Mouse (Mus musculus) erythroblast, embryonic 14.5 days (primary cell): ENCODE measurements around the gene Fam170b. TPM values are rescaled to one million over a fixed set of nuclear protein-coding genes. Genes with fewer than 3 reads are reported as not detected.

ENCODE experiments used
- H3K27me3 ChIP-seq: 2 replicates; pipeline ENCODE4 v1.6.1; 2012; ENCODE audit warnings: inconsistent platforms; ENCODE audit not compliant: control insufficient read depth
- H3K36me3 ChIP-seq: 2 replicates; pipeline ENCODE4 v1.6.1; 2012; ENCODE audit warnings: mild to moderate bottlenecking, inconsistent platforms; ENCODE audit not compliant: control insufficient read depth
- H3K4me1 ChIP-seq: 2 replicates; pipeline ENCODE4 v1.6.1; 2012; ENCODE audit warnings: inconsistent platforms; ENCODE audit not compliant: control insufficient read depth
- H3K4me3 ChIP-seq: replicated peaks from 2 replicates; pipeline ENCODE3; 2012; ENCODE audit warnings: moderate library complexity, mild to moderate bottlenecking, inconsistent platforms
- H3K9me3 ChIP-seq: 2 replicates; pipeline ENCODE4 v1.6.1; 2012; ENCODE audit warnings: low read length, inconsistent platforms, mixed read lengths; ENCODE audit not compliant: control insufficient read depth
- GATA1 ChIP-seq: IDR thresholded peaks from 2 replicates; pipeline ENCODE4 v1.6.1; 2012; ENCODE audit warnings: low read length, inconsistent platforms, mixed read lengths
- TAL1 ChIP-seq: IDR thresholded peaks from 3 replicates; pipeline ENCODE4 v1.6.1; 2012; ENCODE audit warnings: low read length, inconsistent platforms, mixed read lengths
- polyA plus RNA-seq: library from polyadenylated mRNA; stranded (reverse); fragments of >175 nt; gene quantifications from 2 replicates; pipeline ENCODE4 v1.2.3, GENCODE M21; 2012

Fam170b gene
- polyA plus RNA-seq: not detected in 2 replicates

DNA sequence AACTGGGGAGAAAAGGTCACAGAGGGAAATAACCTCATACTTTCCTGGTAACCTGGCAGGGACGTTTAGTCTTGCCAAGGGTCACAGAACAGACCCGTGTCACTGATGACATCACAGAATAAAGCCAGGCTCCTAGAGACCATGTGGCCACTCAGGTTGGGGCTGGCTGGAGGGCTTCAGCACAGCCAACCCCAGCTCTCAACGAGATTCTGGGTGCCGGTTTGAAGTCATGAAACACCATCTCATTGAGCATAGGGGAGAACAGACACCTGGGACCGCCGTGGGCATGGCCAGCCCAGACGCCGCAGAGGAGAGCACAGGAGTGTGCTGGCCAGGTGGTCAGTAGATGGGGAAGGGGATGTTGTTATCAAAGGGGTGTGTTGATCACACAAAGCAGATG lies at the start of gene Fam170b:
Gene Fam170b (plus strand): TSS at position 116 of the 400 bp plus-strand sequence.
- no peak within 1 kb of the TSS for H3K4me3 ChIP-seq
- H3K27me3 ChIP-seq: no peaks in the 10 kb centered on the region
- TF ChIP-seq TAL1 (no peak), GATA1 (no peak)
- H3K4me1 ChIP-seq: no peaks in the 10 kb centered on the region
- H3K9me3 ChIP-seq: no peaks in the 10 kb centered on the region
- no peaks in the 10 kb centered on the region for H3K36me3 ChIP-seq

DNA sequence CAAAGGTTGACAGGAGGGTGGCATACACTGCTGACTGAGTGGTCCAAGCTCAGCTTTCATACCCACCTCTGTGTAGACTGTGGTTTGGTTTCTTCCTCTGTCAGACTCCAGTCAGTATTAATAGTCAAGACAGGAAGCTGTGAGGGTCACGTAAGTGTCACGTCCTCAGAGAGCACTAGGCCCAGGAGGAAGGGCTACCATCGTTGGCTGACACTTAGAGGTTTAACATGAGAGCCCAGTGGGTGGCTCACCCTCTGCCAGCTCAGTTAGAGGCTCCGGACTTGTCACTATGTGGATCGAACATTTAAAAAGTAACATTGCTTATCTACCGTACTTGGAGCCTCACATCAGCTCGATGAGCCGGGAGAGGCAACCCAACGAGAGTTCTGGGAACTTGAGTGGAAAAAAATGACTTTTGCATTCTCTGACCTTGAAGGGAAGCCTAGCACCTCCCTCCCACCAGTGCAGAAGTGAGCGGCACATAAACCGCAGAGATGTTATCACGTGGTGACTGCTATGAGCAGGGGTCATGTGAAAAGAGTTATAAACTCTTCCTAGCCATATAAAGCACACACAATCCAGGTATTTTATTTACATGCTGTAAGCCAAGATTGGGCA lies 49.5 kb upstream of the Fam170b start:
- Histone ChIP-seq H3K9me3 (no peaks in the 10 kb centered on the region), H3K4me1 (no peaks in the 10 kb centered on the region), H3K27me3 (no peaks in the 10 kb centered on the region), H3K36me3 (no peaks in the 10 kb centered on the region), H3K4me3 (no peak overlapping the region)
- TF ChIP-seq TAL1 (no peak), GATA1 (no peak)

DNA sequence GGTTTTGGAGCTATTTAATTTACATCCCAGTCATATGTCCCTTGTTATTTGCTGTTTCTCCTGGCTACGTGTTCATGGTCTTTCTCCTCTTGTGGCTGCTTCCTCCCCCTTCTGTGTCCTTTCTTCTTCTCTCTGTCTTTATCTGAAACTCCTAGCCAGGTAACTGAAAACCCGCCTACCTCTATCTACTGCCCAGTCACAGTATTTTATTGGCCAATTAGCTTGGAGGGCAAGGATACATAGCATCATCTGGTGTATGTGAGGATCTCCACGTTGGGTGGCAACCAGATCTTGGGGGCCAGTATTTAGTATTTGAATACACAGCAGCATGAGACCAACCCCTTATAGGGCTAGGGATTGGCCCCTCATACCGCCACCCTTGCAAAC lies 49.0 kb upstream of the Fam170b start:
- Histone ChIP-seq H3K4me3 (no peak overlapping the region), H3K36me3 (no peaks in the 10 kb centered on the region), H3K4me1 (no peaks in the 10 kb centered on the region), H3K9me3 (no peaks in the 10 kb centered on the region), H3K27me3 (no peaks in the 10 kb centered on the region)
- TF ChIP-seq TAL1 (no peak), GATA1 (no peak)

DNA sequence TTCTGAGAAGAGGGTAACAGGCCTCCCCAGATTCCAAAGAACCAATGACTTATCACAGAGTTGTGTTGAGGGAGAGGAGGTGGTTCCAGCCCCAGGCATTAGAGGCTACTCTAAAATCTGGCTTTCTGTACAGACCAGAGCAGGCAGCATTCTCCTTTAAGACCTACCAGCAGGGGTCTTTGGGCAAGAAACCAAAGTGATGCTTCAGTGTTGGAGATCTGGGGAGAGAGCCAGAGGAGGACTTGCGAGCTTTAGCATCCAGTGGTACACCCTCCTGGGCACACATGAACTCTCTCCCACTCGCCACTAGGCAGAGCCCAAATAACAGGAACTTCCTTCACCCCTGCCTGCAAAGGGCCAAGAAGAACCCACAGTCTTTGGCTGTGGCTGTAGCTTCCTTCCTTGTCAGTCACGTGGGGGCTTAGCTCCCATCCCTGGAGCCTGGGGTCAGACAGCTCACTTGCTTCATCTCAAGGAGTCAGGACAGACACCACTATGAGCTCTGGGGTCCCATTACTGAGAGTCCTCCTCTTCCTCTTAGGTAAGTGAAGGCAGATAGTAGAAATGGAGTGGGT lies 48.1 kb upstream of the Fam170b start, which contains the start of gene Tmem273:
Gene Tmem273 (plus strand): TSS at position 408 of the 575 bp plus-strand sequence.
- H3K4me1 ChIP-seq: no peaks in the 10 kb centered on the region
- no peaks in the 10 kb centered on the region for H3K27me3 ChIP-seq
- H3K36me3 ChIP-seq: no peaks in the 10 kb centered on the region
- no peak within 1 kb of the TSS for H3K4me3 ChIP-seq
- H3K9me3 ChIP-seq: no peaks in the 10 kb centered on the region
- no peak for TF ChIP-seq TAL1
- TF ChIP-seq GATA1: no peak

DNA sequence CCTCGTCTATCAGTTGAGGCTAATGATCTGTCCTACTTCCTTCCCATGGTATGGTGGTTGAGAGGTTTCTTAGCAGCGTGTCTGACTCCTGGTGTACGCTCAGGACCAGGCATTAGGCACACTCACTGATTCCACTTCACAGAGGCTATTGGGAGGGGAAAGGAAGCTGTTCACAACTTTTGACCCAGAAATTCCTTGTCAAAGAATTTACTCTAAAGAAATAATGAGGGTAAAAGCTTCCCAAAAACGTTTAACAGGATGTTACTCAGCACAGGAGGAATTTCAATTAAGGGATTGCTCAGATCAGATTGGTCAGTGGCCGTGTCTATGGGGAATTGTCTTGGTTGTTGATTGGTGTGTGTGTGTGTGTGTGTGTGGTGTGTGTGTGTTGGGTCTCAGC lies 46.1 kb upstream of the Fam170b start:
- TF ChIP-seq TAL1: no peak
- TF ChIP-seq GATA1: no peak
- Histone ChIP-seq H3K27me3 (no peaks in the 10 kb centered on the region), H3K4me3 (no peak overlapping the region), H3K4me1 (no peaks in the 10 kb centered on the region), H3K36me3 (no peaks in the 10 kb centered on the region), H3K9me3 (no peaks in the 10 kb centered on the region)

DNA sequence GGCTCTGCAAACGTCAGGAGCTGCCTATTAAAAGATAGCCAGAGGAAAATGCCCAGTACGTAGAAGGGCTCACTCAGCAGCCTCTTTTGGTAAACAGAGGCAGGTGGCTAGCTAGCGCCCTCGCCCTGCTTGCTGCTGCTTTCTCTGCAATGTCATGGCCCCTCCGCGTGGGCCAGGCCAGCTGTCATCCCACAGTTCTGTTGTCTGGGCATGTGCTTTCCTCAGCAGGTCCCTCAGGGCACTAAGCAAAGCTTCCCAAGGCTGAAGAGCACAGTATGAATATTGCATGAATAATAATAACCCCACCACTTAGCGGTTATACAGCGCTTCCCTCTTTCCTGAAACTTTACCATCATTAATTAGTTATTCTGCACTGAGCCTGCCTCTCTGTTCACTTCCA lies 37.4 kb upstream of the Fam170b start:
- TF ChIP-seq TAL1 (no peak), GATA1 (no peak)
- Histone ChIP-seq H3K9me3 (no peaks in the 10 kb centered on the region), H3K4me1 (no peaks in the 10 kb centered on the region; the same call in 1 of the 2 replicates), H3K4me3 (no peak overlapping the region), H3K36me3 (no peaks in the 10 kb centered on the region), H3K27me3 (no peaks in the 10 kb centered on the region)

DNA sequence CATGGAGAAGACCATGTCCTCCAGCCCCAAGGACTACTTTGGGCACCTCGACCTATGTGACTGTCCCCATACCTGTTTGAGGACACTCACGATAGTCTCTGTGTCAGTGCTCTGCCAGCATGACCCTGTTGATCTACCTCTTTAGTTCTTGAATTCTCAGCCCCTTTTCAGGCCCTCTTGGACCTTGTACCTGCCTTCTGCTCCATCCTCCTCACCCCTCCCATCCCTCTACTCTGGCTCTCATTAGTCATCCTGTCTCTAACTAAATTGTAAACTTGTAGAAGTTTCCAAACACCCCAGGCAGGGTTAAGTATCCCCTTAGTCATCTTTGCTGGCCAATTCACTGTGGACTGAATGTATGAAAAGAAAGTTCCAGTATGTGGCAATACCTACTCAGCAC lies 36.0 kb upstream of the Fam170b start:
- H3K9me3 ChIP-seq: no peaks in the 10 kb centered on the region
- H3K36me3 ChIP-seq: no peaks in the 10 kb centered on the region
- TF ChIP-seq GATA1 (no peak), TAL1 (no peak)

DNA sequence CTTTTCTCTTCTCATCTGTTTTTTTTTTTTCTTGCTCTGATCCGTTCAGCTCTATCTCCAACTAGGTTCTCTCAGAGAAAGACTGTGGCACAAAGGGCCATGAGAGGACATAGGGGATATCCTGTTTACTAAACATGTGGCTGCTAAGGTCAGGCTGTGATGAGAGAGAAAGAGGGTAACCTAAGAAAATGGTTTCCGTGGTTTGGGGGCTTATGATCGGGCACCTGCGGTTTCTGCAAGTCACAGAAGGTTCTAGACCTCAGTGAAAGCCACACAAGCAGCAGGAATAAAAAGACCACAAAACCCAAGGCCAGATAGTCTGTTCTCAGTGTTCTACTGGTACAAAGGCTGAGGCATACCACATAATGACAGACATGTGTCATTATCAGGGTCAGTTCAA lies 35.4 kb upstream of the Fam170b start:
- TF ChIP-seq TAL1: no peak
- no peak for TF ChIP-seq GATA1
- H3K4me3 ChIP-seq: no peak overlapping the region

More for the DNA sequence above, 36.0 kb upstream of the Fam170b start:
- no peaks in the 10 kb centered on the region; the same call in 1 of the 2 replicates for H3K4me1 ChIP-seq
- H3K27me3 ChIP-seq: no peaks in the 10 kb centered on the region
- H3K4me3 ChIP-seq: no peak overlapping the region

DNA sequence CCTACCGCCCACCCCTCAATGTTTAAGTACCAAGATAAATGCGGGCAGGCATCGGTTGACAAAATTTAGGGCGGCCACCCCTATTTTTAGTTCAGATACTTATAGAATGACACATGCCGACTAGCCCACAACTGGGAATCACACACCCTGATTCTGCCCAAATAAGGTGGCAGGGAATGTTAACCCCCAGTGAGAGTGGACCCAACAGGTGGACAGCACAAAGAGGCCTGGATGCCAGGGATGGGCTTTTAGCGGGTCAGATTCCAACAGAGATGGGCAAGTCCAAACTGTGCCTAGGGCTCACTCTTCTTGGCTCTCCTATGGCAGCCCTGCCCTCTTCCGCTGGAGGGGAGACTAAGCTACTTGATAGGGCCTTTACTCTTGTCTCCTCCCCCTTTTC lies 33.7 kb upstream of the Fam170b start:
- Histone ChIP-seq H3K36me3 (no peaks in the 10 kb centered on the region), H3K27me3 (no peaks in the 10 kb centered on the region), H3K4me3 (no peak overlapping the region), H3K9me3 (no peaks in the 10 kb centered on the region), H3K4me1 (no peaks in the 10 kb centered on the region; the same call in 1 of the 2 replicates)
- TF ChIP-seq GATA1 (no peak), TAL1 (no peak)

More for the DNA sequence above, 35.4 kb upstream of the Fam170b start:
- H3K4me1 ChIP-seq: no peaks in the 10 kb centered on the region; the same call in 1 of the 2 replicates
- H3K36me3 ChIP-seq: no peaks in the 10 kb centered on the region
- no peaks in the 10 kb centered on the region for H3K9me3 ChIP-seq
- H3K27me3 ChIP-seq: no peaks in the 10 kb centered on the region
